Mouse (Mus musculus) embryonic facial prominence, embryonic 11.5 days (tissue): ENCODE measurements around the gene Cep295nl. TPM values are rescaled to one million over a fixed set of nuclear protein-coding genes. Genes with fewer than 3 reads are reported as not detected.

ENCODE experiments used
- ATAC-seq: fragments of 200-750 bp; cut with Nextera tagmentation; replicated peaks from 2 replicates; pipeline ENCODE4 v1.8.0; 2017; ENCODE audit warnings: low read depth; ENCODE audit not compliant: insufficient number of reproducible peaks, low FRiP score, low TSS enrichment
- DNase-seq: peaks from one replicate; pipeline ENCODE4 v3.0.0-alpha.2; 2015; ENCODE audit warnings: low spot score
- H3K27ac ChIP-seq: fragments of 300-500 bp; sonication (generic); replicated peaks from 2 replicates; pipeline ENCODE4 v1.5.1; 2014; ENCODE audit warnings: mild to moderate bottlenecking, low read depth, low read length, control low read depth
- H3K27me3 ChIP-seq: fragments of 300-500 bp; sonication (generic); 2 replicates; pipeline ENCODE4 v1.6.1; 2014; ENCODE audit warnings: mild to moderate bottlenecking, low read length, moderate library complexity, mixed read lengths; ENCODE audit not compliant: control insufficient read depth, insufficient read depth
- H3K36me3 ChIP-seq: fragments of 300-500 bp; sonication (generic); replicated peaks from 2 replicates; pipeline ENCODE4 v1.6.1; 2014; ENCODE audit warnings: low read depth, mild to moderate bottlenecking, low read length, moderate library complexity, mixed read lengths; ENCODE audit not compliant: control insufficient read depth, insufficient read depth
- H3K4me1 ChIP-seq: fragments of 300-500 bp; sonication (generic); 2 replicates; pipeline ENCODE4 v1.6.1; 2014; ENCODE audit warnings: low read length, mixed read lengths; ENCODE audit not compliant: control insufficient read depth, insufficient read depth
- H3K4me2 ChIP-seq: fragments of 300-500 bp; sonication (generic); 2 replicates; pipeline ENCODE4 v1.6.1; 2014; ENCODE audit warnings: low read depth, mild to moderate bottlenecking, control low read depth, low read length, moderate library complexity
- H3K4me3 ChIP-seq: fragments of 300-500 bp; sonication (generic); 2 replicates; pipeline ENCODE4 v1.5.1; 2014; ENCODE audit warnings: low read depth, low read length, control low read depth
- H3K9ac ChIP-seq: fragments of 300-500 bp; sonication (generic); replicated peaks from 2 replicates; pipeline ENCODE4 v1.6.1; 2014; ENCODE audit warnings: mild to moderate bottlenecking, control low read depth, low read length
- H3K9me3 ChIP-seq: fragments of 300-500 bp; sonication (generic); replicated peaks from 2 replicates; pipeline ENCODE4 v1.6.1; 2016; ENCODE audit warnings: mild to moderate bottlenecking, low read length, inconsistent platforms, mixed read lengths; ENCODE audit not compliant: control insufficient read depth
- WGBS: fragments of 180-500 bp; shearing (Covaris S2); extraction: QIAGEN DNeasy Blood & Tissue Kit; methylation state at CpG from one replicate; pipeline ENCODE4 v1.1.7; 2014; 5-methylcytosine and 5-hydroxymethylcytosine counted together
- polyA plus RNA-seq: library from polyadenylated mRNA; unstranded; fragments of >200 nt; fragmentation: Nextera tagmentation; extraction: Ambion mirVana; gene quantifications from 2 replicates; pipeline ENCODE4 v1.2.1, GENCODE M21; 2014

Cep295nl gene
- polyA plus RNA-seq, 1 experiment from 2014 or later = 0.76 TPM

DNA sequence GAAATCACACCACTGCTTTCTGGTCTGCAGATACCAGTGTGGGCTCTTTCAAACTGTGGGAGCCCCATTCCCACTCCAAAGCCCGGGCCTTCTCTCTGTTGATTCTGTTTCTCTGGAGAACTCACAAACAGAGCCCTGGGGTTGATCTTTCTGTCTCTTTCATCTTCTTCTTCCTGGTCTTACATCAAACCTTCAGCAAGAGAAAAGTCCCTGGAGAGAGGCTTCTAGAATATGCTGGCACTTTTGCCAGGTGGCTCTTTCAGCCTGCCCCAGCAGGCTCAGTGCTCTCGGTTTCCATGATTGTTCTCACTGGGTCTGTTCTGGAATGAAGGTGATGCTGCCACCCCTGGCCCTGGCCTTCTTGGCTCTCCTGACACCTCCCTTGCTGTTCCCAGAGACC lies 1.3 kb upstream of the Cep295nl start:
- no peak overlapping the region for H3K4me3 ChIP-seq
- no peak for ATAC-seq
- WGBS = 68% methylated on average over 2 of the region's 2 CpGs
- H3K9me3 ChIP-seq = no peaks in the 10 kb centered on the region
- no peak for DNase-seq
- no peaks in the 10 kb centered on the region for H3K4me1 ChIP-seq
- H3K27ac ChIP-seq = no peak overlapping the region
- H3K27me3 ChIP-seq = no peaks in the 10 kb centered on the region
- H3K36me3 ChIP-seq = no peaks in the 10 kb centered on the region
- H3K4me2 ChIP-seq = no peak overlapping the region
- H3K9ac ChIP-seq = no peak overlapping the region

DNA sequence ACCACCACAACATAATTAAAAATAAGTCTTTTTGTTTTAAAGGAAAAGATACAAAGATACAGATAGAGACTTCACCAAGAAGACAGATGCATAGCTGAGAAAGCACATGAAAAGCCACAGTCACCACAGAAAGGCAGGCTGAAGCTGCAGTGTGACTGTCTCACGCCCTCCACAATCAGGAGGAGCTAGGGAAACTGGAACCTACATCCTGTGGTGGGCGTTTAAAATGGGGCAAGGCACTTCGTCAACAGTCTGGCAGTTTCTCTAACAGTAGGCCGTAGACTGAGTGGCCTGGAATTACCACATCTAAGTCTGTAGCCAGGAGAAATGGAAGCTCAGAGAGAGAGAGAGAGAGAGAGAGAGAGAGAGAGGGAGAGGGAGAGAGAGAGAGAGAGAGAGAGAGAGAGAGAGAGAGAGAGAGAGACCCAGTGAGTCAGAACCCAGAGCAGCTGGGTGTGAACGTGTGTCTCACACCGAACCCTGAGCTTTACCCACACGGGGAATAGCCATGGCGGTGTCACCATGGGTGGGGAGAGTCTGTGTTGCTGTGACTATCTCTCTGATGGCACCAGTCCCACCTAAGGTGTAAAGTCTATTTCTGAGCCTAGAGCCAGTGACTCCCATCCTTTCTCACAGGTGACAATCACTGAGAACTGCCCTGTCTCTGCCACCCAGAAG lies 4.7 kb downstream of the Cep295nl start:
- ATAC-seq (no peak), DNase-seq (no peak)
- Histone ChIP-seq H3K27ac (no peak overlapping the region), H3K4me2 (no peak overlapping the region), H3K4me1 (no peaks in the 10 kb centered on the region), H3K4me3 (no peak overlapping the region), H3K27me3 (no peaks in the 10 kb centered on the region), H3K36me3 (no peaks in the 10 kb centered on the region), H3K9me3 (no peaks in the 10 kb centered on the region), H3K9ac (no peak overlapping the region)
- WGBS = 83% methylated on average over 8 of the region's 8 CpGs

- 86% methylated on average over 17 of the region's 17 CpGs for WGBS
- Histone ChIP-seq H3K4me1 (no peaks in the 10 kb centered on the region), H3K36me3 (no peaks in the 10 kb centered on the region), H3K9ac (no peak overlapping the region; the same call in 1 of the 2 replicates), H3K4me2 (no peak overlapping the region), H3K27ac (no peak overlapping the region), H3K9me3 (no peaks in the 10 kb centered on the region), H3K27me3 (no peaks in the 10 kb centered on the region), H3K4me3 (no peak overlapping the region)
- ATAC-seq = no peak
- DNase-seq = no peak
These were observed 8.9 kb downstream of the Cep295nl start for GRCm38 (mm10) chr11:118333431-118333830.

DNA sequence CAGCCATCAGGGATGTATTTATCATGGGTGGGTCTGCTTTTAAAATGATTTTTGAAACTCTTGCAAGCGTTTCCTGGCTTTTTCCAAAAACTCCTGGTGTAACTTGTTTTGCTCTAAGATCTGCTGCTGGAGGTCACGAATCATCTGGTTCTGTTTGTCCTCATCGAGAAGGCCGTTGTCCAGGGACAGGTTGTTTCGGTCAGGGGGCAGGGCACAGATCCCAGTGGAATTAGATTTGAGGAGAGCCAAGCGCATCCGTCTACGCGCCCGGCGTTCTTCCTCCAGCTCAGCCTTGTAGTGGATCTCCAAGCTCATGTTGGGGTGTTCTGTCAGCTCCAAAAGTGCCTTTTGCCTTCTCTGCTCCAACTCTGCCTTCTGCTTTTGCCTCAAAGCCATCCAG lies 9.9 kb downstream of the Cep295nl start:
- no peak overlapping the region for H3K4me3 ChIP-seq
- no peak for DNase-seq
- ATAC-seq = no peak
- H3K9me3 ChIP-seq = no peaks in the 10 kb centered on the region
- H3K27ac ChIP-seq = no peak overlapping the region
- no peaks in the 10 kb centered on the region for H3K27me3 ChIP-seq
- H3K36me3 ChIP-seq = no peaks in the 10 kb centered on the region
- 87% methylated on average over 11 of the region's 11 CpGs for WGBS
- H3K9ac ChIP-seq = no peak overlapping the region
- no peak overlapping the region for H3K4me2 ChIP-seq
- peaks cover 4% of the 10 kb centered on the region for H3K4me1 ChIP-seq

DNA sequence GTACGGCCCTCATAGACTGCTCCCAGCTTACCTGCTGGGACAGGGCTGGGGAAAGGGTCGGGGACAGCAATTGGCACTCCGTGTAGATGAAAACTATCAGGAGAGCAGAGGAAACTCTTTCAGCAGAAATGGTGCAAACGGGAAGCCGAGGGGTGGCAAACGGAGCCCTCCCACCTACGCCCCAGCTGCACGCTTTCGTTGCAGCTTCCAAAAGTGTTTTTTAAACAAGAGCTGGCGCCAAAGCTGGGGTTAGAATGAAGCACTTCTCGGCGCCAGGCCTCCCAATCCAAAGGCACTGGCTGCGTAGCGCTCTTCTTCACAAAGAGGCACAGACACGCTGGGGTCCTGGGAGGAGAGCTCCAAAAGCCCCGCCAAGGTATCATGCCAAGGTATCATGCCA lies 11.5 kb downstream of the Cep295nl start:
- Histone ChIP-seq H3K9ac (no peak overlapping the region), H3K4me2 (no peak overlapping the region), H3K4me3 (no peak overlapping the region), H3K27me3 (no peaks in the 10 kb centered on the region), H3K36me3 (no peaks in the 10 kb centered on the region), H3K4me1 (peaks cover 9% of the 10 kb centered on the region), H3K27ac (no peak overlapping the region), H3K9me3 (no peaks in the 10 kb centered on the region)
- DNase-seq = no peak
- no peak for ATAC-seq
- 95% methylated on average over 16 of the region's 16 CpGs for WGBS

DNA sequence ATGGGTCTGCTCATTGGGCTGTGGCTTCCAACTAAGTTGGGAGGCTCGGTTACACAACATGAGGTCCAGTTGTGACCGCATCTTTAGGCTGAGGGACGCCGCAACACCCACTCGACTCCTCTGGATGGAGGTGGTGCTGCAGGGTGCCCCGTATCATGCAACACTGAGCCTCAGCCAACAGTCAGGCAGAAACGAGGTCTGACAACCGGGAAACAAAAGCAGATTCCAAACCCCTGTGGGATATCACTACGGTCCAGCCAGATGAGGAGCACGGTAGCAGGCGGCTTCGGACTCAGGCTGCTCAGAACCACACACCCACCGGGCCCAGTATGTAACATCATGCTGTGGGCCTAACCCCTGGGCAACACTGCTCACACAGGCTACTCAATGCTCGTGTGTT lies 11.9 kb downstream of the Cep295nl start:
- WGBS = 95% methylated on average over 14 of the region's 14 CpGs
- ATAC-seq = no peak
- no peak overlapping the region for H3K27ac ChIP-seq
- H3K9ac ChIP-seq = no peak overlapping the region
- DNase-seq = no peak
- H3K9me3 ChIP-seq = no peaks in the 10 kb centered on the region
- H3K27me3 ChIP-seq = no peaks in the 10 kb centered on the region
- no peaks in the 10 kb centered on the region for H3K36me3 ChIP-seq
- H3K4me1 ChIP-seq = peaks cover 9% of the 10 kb centered on the region
- H3K4me2 ChIP-seq = no peak overlapping the region
- H3K4me3 ChIP-seq = no peak overlapping the region

- Histone ChIP-seq H3K27ac (no peak overlapping the region), H3K27me3 (no peaks in the 10 kb centered on the region), H3K36me3 (no peaks in the 10 kb centered on the region), H3K4me1 (peaks cover 9% of the 10 kb centered on the region), H3K9me3 (no peaks in the 10 kb centered on the region), H3K4me2 (no peak overlapping the region), H3K9ac (no peak overlapping the region), H3K4me3 (no peak overlapping the region)
- ATAC-seq = no peak
- no peak for DNase-seq
- 93% methylated on average over 5 of the region's 5 CpGs for WGBS
These were observed 13.4 kb downstream of the Cep295nl start for GRCm38 (mm10) chr11:118328947-118329346.

DNA sequence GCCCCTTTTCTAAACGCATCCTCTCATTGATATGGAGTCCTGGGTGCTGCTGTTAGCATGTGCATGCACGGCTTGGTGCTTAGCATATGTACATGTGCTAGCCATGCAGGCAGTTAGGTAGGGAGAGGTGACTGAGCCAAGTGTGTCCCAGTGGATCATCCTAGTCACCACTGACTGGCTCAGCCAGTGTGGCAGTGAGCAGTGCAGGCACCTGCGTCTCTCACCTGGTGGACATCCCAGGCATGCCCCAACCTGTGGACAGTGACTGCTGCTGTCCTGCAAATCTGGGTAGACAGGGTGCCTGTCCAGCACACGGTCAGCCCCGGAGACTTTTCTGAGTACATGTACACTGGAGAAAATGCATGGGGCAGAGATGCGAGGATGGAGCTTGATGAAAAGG lies 13.8 kb downstream of the Cep295nl start:
- Histone ChIP-seq H3K9me3 (no peaks in the 10 kb centered on the region), H3K27me3 (no peaks in the 10 kb centered on the region), H3K36me3 (no peaks in the 10 kb centered on the region), H3K4me3 (no peak overlapping the region), H3K27ac (no peak overlapping the region), H3K9ac (no peak overlapping the region), H3K4me1 (peaks cover 9% of the 10 kb centered on the region), H3K4me2 (no peak overlapping the region)
- 94% methylated on average over 6 of the region's 6 CpGs for WGBS
- ATAC-seq (no peak), DNase-seq (no peak)
